Mouse (Mus musculus) effector memory CD4-positive, alpha-beta T cell, adult 5 months (primary cell): ENCODE data around the gene Exosc9. TPM values are rescaled to one million over a fixed set of nuclear protein-coding genes. Genes with fewer than 3 reads are reported as not detected.

ENCODE experiments used
- polyA plus RNA-seq: library from polyadenylated mRNA; unstranded; fragments of 100-300 nt; shearing (Covaris generic); gene quantifications from one replicate; pipeline ENCODE4 v1.2.1, GENCODE M21; 2017

Exosc9 gene
- 30.3 TPM for polyA plus RNA-seq

GRCm38 (mm10) chr3:36552406-36553047, at the start of gene Exosc9:
TSS of gene Exosc9 (plus strand) at chr3:36552606.

GRCm38 (mm10) chr3:36521073-36522060, 31.0 kb upstream of the Exosc9 start, which contains the start of gene Gm11549:
TSS of gene Gm11549 (minus strand) at chr3:36521813.

GRCm38 (mm10) chr3:36571827-36572378, 19.5 kb downstream of the Exosc9 start, which contains the start of gene Ccna2:
TSS of gene Ccna2 (minus strand) at chr3:36572150.

GRCm38 (mm10) chr3:36613202-36613907, 60.9 kb downstream of the Exosc9 start, which contains the start of gene Bbs7:
TSS of gene Bbs7 (minus strand) at chr3:36613477.

Other genes with a start within 250 kb of the Exosc9 start
- gene Anxa5, start 76.7 kb upstream of the Exosc9 start, polyA plus RNA-seq = 152 TPM
- 0.97 TPM for gene 1810062G17Rik, start 76.7 kb upstream of the Exosc9 start, polyA plus RNA-seq
- not detected for gene Gm11549, start 30.8 kb upstream of the Exosc9 start, polyA plus RNA-seq
- 1.2 TPM for gene Ccna2, start 19.5 kb downstream of the Exosc9 start, polyA plus RNA-seq
- 0.57 TPM for gene Bbs7, start 60.9 kb downstream of the Exosc9 start, polyA plus RNA-seq
- gene Trpc3, start 137.6 kb downstream of the Exosc9 start, polyA plus RNA-seq = not detected